Mouse (Mus musculus) regulatory T cell (primary cell): ENCODE data around the gene Trim54.

Experiments used
- in situ Hi-C: fragments of 300-600 bp; cut with MboI, MseI; formaldehyde crosslinking; loops from one replicate; pipeline ENCODE4 v1.15.1; 2025; ENCODE audit warnings: high pct_unique_total_duplicates

The Trim54 gene

DNA sequence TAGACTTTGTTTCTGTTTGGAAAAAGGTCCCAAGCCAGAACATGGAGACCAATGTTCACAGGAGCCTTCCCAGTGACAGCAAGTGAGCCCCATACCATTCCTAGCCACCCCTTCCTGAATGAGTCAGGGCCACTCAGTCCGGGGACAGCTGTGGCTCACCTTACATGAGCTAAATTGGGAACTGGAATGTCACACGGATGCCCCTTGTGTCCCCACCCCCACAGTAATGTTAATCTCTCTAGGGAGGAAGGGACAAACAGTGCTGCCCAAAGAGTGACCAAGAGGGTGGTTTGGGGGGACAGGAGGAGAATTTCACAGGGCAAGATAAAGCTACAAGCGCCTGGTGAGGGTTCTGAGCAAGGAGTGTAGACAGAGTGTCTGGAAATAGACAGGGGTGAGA is at the start of gene Trim54:
Gene Trim54, plus strand, starts transcription at position 359 of the 400 bp plus-strand sequence.
- in situ Hi-C loops: no loop called here

DNA sequence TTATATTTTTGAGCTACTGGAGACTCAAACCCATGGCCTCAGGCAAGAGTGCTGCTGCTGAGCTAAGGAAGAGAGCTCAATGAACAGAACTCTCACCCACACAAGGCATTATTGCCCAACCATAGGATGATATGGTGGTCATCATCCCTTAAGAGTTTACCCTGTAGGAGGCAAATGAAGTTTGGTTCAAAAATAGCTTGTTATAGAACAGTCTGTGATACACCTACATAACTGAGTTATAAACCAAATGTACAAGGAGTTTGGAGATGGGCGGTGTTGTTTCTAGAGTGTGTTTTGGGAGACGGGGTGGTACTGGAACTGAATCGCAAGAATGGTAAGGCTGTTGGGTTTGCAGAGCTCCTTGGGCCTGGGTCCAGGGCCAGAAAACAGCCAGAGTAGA is 46.7 kb upstream of the Trim54 start:
- in situ Hi-C loops: no loop called here

DNA sequence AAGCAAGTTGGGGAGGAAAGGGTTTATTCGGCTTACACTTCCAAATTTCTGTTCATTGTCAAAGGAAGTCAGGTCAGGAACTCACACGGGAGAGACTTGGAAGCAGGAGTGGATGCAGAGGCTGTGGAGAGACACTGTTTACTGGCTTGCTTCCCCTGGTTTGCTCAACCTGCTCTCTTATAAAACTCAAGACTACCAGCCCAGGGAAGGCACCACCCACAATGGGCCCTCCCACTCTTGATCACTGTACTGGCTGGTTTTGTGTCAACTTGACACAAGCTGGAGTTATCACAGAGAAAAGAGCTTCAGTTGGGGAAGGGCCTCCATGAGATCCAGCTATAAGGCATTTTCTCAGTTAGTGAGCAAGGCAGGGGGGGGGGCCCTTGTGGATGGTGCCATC is 45.5 kb upstream of the Trim54 start:
- in situ Hi-C loops: no loop called here

DNA sequence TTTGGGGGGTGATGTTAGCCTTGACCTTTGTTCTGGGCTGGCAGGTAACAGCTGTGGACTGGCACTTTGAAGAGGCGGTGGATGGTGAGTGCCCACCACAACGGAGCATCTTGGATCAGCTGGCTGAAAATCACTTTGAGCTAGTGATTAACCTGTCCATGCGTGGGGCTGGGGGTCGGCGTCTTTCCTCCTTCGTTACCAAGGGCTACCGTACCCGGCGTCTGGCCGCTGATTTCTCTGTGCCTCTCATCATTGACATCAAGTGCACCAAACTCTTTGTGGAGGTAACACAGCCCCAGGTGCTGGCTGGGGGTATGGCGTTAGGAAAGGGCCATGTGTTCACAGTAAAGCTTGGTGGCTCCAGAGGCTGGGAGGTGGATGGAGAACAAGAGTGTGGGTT is 44.7 kb upstream of the Trim54 start:
- in situ Hi-C loops: no loop called here

DNA sequence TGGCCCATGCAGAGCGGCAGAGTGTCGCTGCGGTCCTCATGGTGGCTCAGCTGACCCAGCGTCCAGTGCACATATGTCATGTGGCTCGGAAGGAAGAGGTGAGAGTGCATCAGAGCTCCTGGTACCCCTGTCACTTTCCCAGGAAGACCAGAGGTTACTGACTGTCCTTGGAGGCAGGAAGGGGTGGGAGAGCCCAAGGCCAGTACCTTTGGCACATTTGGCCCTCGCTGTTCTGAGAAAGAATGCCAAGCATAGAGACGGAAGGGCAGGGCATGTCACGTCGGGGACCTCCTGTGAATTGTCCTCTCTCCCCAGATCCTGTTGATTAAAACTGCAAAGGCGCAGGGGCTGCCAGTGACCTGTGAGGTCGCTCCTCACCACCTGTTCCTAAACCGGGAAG is 43.3 kb upstream of the Trim54 start:
- in situ Hi-C loops: no loop called here

DNA sequence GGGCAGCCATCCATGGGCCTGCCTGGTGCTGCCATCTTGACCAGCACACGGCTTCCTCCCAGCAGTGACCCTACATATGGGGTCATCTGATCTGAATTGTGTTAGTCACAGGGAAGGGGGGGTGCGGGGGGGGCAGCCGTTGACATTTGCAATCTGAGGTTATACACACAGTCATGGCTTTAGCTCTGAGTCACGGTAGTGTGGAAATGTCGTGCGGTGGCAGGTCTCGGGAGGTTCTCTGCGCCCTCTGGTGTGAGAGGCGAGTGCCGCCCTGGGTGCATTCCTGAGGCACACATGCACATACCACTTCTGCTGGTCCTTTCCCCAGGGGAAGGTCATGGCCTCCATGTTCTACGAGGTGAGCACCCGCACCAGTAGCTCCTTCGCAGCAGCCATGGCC is 40.2 kb upstream of the Trim54 start:
- in situ Hi-C loops: no loop called here

DNA sequence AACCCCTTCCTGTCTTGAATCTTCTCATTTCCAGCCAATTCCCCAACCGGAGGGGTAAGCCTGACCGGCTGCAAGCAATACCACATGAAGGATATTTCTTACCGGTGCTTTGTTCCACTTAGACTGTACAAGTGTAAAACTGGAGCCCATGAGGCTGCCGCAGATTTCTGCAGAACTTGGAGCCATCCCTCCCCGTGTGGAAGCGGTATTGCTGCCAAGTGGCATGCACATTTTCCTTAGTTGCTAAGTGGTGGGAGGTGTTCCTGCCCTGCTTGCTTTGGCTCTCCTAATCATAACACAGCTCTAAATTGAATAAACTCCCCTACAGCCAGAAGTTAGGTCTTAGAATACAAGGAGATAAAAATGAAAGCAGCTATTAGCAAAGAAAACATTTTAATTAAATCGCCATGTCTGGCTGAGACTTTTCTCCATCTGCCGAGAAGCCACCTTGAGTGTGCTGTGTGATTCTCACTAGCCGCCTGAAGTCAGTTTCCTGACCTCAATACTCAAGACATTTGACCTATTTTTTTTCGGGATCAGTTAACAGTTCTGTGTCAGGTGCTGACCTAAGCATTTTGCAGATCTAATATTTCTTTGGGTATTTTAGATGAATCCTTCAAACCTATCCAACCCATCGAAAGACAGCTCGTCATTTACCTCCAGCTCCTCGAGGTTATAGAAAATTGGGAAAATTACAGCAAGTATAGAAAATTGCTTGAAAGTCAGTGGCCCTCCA is 36.3 kb upstream of the Trim54 start:
- in situ Hi-C loops: no loop called here

DNA sequence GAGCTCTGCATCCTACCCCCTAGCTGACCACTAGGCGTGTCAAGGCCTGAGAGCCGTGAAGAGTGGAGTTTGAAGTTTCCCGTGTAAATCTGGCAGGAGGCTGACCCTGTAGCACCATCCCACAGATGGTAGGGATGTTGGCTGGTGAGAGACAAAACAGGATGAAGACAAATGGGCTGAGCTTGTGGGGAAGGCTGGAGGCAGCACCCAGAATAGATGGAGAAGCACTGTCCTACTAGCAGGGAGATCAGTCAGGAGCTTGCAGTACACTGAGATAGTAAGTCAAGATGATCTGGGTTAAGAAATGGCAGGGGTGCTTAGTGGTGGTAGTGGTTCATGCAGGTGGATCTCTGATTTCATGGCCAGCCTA is 35.7 kb upstream of the Trim54 start:
- in situ Hi-C loops: no loop called here

DNA sequence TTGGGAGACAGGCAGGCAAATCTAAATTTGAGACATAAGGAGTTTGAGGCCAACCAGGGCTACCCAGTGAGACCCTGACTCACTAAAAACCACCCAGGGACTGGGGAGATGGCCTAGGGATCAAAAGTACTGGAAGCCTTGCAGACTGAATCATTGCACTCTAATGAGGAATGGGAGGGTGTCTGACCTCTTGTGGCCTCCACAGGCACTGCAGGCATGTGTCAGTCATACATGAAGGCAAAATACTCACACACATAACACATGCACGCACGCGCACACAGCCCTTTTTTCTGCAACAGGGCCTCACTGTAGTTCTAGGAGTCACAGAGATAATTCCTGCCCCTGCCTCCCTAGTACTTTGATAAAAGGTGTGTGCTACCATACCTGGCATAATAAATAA is 35.1 kb upstream of the Trim54 start:
- in situ Hi-C loops: no loop called here

DNA sequence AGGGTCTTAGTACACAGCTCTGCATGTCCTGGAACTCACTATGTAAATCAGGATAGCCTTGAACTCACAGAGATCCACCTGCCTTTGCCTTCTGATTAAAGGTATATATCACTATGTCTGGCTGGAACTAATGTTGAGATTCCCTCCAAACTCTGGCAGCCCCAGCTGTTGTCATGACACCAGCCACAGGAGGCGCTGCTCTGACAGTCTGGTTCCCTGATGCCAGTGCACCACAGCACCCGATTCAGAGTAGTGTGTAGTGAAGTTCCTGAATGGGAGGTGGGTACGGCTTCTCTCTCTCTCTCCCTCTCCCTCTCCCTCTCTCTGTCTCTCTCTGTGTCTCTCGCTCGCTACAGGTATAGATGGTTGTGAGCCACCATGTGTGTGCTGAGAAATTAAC is 34.2 kb upstream of the Trim54 start:
- in situ Hi-C loops: no loop called here

DNA sequence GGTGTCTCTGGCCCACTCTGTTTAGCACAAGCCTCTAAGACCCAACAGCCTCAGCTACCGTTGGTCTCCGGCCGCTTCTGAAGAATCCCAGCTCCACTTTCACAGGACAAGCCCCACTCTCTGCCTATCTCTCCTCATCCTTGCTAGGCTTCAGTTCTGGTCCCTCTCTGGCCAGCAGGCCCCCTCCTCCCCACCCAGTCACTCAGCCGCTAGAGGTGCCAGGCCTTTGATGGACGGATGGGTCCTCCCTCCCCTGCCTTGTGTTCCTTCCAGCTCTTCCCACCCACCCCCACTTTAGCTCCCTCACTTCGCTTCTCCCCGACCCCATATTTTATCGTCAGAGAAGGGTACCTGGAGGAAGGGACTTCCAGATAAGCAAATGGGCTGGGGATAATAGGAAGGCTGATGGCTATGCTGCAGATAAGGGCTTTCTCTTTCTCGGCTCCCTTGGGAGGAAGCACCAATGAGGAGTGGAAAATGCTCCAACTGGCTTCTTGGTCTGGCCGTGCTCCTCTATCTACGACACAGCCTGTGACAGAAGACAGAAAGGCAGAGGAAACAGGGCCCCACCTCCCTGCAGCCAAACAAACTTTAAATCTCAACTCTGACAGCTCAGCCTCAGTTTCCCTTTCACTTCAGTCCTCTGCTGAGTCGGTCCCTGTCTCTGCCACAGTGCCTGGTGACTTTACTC is 33.4 kb upstream of the Trim54 start:
- in situ Hi-C loops: no loop called here

DNA sequence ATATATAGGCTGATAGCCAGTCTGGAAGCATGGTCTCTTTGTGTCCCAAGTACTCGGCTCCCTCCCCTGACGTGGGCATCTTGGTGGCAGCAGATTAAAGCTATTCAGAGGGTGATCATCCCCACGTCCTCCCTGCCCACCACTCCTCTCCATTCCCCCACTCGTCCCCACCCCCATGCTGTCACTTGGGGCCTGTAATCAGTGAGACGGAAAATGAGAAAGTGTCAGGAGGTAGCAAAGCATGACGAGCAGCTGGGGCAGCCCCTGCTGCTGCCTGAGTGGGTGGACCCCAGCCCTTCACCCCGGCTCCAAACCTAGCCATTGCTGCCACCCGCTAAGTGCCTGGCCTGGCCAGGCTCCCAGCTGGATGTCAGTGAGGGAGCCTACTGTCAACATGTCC is 32.6 kb upstream of the Trim54 start:
- in situ Hi-C loops: no loop called here

DNA sequence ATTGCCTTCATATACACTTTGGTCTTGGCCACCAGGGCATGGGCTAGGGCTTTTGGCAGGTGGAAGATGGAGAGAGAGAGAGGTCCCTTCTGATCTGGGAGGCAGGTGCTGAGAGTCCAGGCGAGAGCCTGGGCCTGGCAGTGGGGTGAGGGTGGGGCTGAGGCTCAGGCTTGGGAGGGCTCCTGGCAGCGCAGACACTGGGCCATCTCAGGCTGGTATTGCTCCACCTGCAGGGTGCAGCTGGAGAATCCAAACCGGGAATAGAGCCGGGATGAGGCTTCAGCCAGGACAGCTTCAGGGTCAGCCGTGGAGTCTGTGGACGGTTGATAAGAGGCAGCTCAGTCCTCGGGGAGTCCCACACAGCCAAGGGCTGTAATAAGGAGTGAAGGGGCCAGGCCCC is 29.9 kb upstream of the Trim54 start:
- in situ Hi-C loops: loop anchor here (5.0 kb wide), 1 partner anchor 1646 kb away; no protein-coding TSS in a partner anchor

DNA sequence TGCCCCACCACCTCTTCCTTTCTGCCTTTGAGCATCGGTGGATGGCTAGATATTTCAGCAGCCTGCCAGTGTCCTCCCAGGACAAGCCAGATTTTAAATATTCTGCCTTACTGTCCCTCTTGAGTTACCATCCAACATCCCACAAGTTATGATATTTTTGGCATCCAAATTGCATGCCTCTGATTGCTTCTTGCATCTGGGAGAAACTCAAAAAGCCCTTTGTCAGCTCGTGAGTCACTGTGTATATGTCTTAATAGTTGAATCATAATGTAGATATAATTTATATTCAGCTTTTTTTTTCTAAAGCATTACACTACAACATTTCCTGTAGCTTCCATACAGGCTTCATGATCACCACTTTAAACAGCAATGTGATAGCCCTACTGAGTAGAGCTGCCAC is 29.4 kb upstream of the Trim54 start:
- in situ Hi-C loops: loop anchor here (5.0 kb wide), 1 partner anchor 1645 kb away; no protein-coding TSS in a partner anchor

DNA sequence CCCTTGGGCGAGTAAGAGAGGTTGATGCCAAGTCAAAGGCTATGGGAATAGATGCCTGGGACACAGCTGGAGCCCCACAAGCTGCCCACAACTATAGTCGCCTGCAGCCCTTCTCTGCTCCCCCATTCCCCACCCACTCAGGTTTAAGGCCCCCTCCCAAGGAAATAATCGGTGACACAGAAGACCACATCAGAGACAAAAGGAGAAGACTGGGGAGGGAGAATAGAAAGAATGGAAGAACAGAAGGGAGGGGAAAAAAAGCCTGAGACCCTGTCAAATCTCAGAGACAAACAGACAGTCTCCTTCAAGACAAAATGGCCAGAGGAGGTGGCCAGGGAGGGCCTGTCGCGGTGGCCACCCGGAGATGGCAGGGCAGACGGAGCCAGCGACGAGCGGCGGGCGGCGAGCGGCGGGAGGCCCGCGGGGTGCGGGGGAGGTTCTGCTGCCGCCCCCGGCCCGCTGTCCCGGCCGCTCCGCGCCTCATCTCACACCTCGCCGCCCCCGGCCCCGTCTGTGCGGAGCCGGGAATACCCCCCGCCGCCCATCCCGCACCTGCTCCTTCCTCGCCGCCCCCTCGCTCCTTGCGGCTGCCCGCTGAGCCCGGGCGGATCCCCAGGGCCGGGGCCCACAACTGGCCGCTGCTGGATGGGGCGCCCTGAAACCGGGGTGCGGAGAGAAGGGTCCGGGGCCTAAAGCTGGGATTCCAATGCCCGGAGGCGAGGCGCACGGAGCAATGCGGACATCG is 24.1 kb upstream of the Trim54 start:
- in situ Hi-C loops: no loop called here

DNA sequence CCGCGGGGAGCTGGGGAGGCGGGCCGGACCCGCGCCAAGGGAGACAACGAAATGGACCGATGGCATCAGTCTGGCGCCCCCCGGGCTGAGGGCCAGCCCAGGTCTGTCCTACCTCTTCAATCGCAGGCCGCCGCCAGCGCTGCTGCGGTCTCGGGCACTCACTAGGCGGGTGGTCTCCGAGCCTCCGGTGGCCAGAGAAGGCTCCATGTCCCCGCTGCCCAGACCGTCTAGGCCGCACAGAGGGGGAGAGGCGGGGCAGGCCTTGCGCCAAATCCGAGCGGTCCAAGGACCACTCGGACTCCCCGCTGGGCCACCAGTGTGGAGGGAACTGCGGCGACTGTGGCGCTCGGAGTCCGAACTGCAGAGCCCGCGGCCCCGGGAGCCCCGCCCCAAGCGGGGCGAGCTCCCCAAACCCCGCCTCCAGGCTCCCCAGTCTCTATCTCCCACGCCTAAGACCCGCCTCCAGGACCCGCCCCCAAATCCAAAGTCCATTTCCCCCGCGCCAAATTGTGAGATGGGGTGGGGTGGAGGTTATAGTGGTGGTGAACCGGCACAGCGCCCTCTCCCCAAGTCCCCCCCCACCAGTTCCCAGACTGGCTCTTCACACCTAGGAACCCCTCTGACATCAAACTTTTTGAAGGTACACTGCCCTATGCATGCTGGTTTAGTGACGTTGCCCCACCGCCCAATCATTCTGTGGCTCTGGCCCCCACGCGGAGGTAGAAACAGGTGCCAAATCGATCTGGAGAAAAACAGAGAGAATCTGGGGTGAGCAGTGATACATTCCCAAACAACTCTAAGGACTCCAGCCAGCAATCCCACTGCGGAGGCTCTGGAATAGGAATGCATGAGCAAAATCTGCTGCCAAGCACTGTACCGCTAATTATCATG is 23.1 kb upstream of the Trim54 start:
- in situ Hi-C loops: no loop called here

DNA sequence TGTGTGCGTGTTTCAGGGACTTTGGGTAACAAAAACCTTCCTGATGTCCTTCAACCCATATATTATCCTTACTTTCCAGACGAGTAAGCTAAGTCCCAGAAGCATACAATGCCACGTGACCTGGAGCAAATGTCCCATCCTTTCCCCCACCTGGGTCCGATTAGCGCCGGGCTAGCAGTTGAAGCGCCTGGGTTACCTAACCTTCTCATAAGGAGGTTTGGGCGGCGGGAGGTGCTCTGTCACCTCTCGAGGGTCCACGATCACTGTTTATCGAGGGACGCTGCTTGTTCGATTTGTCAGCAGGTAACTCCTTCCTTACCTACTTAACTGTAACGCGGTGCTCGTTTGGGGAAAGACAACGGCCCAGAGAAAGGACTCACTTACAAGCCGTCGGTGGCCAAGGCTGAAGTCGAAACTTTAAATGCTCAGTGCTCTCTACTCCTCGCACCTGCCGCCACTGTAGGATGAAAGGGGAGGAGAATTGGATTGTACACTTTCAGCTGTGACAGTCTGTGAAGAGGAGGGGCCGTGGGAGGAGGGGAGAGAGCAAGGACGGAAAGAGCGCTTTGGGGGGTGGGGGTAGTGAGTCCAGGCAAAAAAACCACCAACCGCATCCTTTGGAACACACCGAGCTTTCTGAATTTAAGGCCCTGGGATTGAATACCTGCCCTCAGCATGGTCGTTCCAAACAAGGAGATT is 22.3 kb upstream of the Trim54 start:
- in situ Hi-C loops: no loop called here

DNA sequence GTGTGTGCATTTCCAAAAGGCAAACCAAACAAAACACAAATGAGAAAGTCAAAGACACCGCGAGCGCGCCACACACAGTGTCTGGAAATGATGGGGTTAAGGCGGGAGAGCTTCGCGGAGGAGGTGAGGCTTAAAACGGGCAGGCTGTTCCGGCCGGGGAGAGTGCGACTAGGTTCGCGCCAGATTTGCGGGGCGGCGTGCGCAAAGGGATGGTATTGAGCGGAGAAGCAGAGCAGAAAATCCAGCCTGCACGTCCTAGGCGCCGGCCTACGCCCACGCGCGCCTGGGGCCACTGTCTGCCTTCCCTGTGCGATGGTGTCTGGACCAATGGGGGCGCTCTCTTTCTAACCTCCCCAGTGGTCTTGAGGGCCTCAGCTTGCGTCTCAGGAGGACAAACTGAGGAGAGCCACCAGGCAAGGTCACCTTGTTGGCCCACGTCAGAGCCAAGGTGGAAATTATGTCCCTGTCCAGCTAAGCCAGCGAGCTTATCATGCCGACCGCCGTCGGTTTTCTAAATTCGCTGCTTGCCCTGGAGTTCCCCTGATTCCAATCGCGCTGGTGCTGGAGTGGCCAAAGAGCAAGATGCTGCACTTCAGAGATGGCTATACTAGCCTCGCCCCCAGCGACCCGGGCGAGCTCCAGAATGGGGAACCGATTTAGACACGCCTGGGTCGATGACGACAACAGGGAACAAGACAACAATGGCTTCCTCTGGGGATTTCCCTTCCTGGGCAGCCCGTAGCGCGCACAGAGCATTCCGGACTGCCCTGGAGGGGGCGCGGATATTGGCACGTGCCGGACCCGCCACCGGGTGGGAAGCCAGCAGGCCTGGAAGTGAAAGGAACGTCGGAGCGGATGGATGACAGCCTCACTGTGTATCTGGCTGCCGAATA is 21.5 kb upstream of the Trim54 start:
- in situ Hi-C loops: no loop called here

DNA sequence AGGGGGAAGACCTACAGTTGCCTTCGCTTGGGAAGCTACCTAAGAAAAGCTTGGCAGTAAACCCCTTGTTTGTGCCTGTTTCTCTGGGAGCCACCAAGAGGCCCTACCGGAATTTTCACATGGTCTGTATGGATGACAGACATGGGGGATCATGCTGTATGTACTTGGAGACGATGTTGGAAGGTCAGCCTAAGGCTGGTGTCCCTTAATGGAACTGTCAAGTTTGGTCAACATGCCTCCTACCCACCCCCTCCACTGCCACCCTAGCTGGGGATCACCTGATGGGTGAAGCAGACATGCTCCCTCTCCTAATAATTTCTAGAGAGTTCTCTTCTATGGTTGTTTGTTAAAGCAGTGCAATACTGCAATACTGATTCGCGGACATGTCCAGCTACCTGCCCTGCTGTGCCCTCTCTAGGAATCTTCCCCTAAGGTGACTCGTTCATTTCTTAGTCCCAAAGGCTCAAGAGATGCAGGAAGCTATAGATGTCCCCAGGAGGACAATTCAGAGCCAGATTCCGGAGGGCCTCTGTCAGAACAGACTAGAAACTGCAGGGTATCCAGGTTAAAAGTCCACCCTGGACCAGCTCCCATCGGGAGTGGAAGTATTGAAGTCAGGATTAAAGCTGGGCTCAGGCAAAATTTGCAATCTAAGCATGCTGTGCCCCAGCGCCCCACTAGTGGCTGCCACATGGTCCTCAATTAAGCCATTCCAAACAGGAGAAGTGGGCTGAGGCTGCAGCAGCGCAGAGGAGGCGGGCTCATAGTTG is 20.6 kb upstream of the Trim54 start:
- in situ Hi-C loops: no loop called here
